Mouse (Mus musculus) embryo, embryonic 9.5 days (tissue): ENCODE results near the gene Spred2.

Source experiments
- DNase-seq: peaks from one replicate; pipeline ENCODE4 v3.0.0-alpha.2; 2017; ENCODE audit errors: extremely low spot score

Gene Spred2

GRCm38 (mm10) chr11:19953919-19954318 is 29.7 kb downstream of the Spred2 start:
- DNase-seq = no peak

- no peak for DNase-seq
These were observed 30.9 kb downstream of the Spred2 start for GRCm38 (mm10) chr11:19955069-19955468.

DNA sequence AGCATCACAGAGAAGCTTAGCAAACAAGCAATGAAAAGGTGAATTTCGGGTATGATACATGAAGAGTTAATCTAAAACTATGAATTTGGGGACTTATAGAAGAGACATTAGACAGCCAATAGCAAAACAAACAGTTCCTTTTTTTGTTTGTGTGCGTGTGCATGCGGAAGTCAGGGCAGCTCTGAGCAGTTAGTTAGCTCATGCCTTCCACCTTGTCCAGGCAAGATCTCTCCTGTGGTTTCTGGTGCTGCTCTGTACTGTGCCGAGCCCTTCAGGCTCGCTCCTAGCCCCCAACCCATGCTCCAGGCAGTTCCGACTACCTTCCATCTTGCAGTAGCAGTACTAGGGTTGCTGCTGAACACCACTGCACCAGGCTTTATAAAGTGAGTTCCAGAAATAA is 31.5 kb downstream of the Spred2 start:
- no peak for DNase-seq

DNA sequence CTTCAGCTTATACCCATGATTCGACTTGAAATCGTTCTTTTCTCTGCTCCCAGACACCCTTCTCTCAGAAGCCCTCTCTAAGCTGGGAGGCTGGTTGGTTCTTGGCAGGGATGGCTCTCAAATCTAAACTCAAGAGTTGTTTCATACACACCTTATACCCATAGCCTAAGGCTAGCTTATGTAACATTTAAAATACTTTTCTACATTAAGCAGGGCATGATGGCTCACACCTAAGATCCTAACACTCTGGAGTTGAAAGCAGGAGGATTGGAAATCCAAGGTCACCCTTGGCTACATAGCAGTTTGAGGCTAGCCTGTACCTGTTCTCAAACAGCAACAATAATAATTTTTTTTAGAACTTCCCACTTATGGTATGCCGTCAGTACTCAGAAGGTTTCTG is 34.8 kb downstream of the Spred2 start:
- DNase-seq = no peak

DNA sequence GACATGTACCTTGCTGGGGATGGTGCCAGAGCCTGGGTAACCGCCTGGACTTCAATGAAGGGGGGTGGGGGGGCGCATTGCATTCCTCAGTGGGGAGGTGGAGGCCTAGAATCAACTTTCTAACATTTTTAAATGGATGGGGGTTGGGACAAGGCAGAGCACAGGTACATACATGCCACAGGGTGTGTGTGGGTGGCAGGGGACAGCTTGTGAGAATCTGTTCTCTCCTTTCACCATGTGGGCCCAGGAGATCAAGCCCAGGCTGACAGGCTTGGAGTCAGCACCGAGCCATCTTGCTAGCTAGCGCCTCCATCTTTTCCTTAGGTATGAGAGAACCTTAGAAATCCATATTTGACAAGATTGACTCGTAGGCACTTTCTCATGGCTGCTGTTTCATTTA is 35.7 kb downstream of the Spred2 start:
- DNase-seq = no peak

GRCm38 (mm10) chr11:19960541-19960940 is 36.4 kb downstream of the Spred2 start:
- no peak for DNase-seq

GRCm38 (mm10) chr11:19961088-19961487 is 36.9 kb downstream of the Spred2 start:
- DNase-seq = no peak

DNA sequence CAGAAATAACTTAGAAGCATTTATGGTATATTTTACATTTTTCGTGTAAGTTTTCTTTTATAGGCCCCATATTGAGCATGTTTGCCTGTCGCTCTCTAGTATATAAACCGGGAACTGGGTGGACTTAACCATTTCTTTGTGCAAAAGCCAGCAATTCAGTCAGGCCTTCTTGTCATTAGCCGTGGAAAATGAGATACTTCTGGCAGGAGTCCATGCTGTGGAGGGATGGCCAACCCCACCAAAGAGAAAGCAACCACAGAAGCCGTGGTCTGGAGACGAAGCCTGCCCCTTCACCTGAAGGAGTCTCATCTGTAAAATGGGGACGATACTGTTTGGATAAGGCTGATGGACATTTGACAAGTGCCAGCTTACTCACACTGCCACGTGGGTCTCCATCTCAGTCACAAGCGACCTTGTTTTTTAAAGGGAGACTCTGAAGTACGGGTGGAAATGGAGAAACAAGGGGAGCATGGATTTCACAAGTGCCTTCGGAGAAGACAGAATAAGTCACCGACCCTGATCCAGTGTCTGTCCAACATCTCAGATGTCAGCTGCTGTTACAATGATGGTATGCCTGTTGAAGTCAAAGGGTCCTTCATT is 37.7 kb downstream of the Spred2 start:
- no peak for DNase-seq

GRCm38 (mm10) chr11:19962796-19963195 is 38.6 kb downstream of the Spred2 start:
- no peak for DNase-seq

DNA sequence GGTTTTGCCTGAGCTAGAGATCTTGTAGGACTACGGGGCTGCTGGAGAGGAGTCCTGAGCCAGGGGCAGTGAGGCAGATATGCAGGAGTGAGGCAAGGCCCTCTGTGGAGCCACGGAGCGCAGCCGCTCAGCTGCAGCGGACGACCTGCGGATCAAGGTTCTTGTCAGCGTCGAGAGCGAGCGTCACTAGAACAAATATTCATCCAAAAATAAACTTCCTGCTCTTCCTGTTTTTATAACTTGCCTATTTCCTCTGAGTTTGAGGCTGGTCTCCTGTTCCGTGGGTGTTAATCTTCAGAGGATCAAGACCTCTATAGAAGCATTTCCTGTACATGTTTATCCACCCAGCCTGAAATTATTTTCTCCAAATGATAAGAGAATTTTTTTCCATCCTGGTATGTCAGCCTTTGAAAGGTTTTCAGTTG is 39.6 kb downstream of the Spred2 start:
- DNase-seq = no peak

DNA sequence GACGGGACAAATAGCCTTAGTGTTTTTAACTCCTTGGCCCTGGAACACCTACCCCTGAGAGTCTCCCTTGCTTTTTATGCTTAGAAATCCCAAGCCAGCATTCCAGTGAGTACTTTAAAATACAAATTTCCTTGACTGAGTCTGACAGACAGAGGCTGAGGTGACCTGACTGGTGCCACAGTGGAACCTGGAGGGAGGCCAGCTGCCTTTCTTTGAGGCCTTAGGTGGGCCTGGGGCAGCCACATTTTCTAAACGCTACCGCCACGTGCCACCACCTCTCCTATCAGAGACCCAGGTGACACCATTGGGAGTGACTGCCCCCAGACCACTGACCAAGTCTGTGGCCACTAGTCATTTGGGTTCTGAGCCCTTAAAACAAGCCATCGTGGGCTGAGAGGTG is 40.2 kb downstream of the Spred2 start:
- DNase-seq = no peak

DNA sequence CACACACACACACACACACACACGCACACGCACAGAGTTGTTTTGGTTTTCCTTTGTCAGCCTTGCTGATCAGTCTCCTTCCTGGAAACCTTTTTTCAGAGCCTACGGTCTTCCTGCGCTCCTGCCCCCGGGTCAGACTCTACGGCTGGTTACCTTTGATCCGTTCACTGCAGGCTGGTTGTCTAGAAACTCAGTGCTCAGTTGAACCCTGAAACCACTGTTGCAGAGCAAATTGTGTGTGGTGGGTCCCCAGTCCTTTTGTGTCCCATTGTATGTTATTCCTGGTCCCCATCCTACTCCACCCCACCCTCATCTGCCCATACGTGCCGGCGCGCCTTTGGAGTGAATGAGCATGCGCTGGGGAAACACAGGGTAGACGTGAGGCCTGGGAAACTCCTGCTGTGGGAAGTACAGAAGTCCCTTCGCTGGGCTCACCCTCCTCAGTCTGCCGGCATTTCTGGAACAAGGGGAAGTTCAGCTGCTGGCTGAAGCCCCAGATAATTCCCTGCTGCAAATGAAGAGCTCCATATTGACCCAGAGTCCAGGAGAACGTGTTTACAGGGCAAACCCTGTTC is 40.9 kb downstream of the Spred2 start:
- no peak for DNase-seq

GRCm38 (mm10) chr11:19965664-19966063 is 41.5 kb downstream of the Spred2 start:
- no peak for DNase-seq

DNA sequence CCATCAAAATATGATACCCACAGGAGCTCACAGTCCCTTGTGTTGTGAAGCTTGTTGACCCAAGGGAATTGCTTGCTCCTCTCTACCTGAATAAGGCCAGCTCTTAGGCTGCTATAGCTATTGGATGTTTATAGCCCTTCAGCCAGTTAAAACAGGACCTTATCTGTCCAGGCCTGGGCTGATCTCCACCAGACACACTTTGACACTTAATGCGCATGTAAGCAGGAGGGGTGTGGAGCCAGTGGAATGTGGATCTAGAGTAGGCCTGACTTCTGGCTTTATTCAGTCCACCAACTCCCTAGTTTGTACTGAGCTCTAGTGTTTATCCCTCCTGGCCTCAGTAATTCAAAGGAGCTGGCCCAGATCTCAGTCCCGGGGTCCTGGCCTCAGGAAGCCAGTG is 42.1 kb downstream of the Spred2 start:
- DNase-seq = no peak

DNA sequence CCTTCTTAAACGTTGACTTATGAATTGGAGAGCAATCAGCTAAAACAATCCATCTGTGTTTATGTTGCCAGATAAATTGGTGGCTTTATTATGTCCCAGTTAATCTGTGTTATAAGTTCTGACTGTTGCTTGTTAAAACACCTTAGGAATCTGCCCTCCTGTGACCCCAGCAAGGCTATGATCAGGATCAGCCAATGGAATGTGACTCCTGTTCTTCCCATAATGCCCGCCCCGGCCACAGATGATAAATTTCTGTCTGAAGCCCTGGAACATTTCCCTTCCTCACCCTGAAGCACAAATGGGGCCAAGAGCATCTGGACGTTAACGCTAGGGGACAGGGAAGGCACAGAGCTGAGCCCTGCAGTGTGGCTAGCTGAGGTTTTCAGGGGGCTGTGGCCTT is 45.4 kb downstream of the Spred2 start:
- no peak for DNase-seq

DNA sequence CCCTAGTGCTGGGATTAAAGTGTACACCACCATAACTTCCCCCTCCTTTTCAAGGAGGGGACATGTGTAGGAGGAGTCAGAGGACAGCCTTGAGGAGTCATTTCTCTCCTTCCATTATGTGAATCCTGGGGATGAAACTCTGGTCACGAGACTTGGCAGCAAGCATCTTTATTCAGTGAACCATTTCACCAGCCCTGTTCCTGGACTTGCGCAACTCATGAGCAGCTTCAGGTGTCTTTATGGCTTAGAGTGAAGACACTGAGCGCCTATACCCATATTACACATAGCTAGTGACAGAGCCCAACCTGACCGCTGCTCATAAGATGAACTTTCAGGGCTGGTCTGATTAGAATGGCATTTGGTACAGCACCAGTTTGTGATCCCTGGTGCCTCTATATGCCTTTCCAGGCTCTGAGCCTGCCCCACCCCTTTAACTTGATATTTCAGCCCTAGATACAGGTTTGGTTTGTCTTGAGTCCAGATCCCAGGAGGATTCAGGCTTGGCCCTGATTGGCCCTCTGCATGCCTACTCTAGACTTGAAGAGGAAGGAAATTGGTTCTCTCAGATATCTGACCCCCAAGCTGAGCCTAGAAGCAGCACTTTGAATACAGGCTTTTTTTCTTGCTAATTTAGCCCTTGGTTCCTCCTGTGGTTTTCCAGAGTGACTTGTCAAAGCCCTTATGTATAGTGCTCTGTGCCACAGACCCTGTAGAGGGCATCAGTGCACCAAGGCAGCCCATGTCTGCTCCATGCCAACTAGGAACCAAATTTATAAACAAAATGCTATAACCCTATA is 48.0 kb downstream of the Spred2 start:
- no peak for DNase-seq

DNA sequence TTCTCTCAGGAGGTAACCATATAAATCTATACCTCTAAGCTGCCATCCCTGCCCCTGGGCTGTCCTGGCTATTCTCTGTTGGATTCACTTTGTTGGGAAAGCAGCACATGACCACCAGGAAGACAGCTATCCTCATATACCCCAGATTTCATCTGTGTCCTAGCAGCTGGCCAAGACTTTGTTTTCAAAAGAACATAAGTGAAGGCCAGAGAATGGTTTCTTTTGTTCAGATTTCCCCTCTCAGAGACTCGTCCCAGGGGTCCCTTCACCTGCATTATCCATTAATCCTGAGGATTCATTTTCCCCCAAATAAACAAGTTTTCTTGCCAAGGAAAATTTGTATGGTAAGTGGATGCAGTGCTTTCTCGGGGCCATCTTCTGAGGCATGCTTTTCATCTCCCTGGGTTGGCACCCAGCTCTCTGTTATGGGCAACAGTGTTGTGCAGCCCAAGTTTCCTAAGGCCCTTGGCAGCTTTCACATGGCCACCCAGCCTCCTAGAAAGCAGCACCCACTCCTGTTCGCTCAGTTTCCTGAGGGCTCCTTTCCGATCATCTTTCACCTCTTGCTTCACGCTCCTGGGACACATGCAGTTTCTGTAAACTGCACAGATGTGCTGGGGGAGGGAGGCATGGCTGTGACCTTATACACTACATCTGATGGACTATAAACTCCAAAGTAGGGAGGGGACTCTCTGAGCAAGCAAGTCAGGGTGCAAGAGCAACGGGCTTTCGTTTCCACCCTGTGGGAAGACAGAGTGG is 49.0 kb downstream of the Spred2 start:
- no peak for DNase-seq

GRCm38 (mm10) chr11:19976032-19976431 is 51.9 kb downstream of the Spred2 start:
- DNase-seq = no peak

GRCm38 (mm10) chr11:19977687-19978086 is 53.5 kb downstream of the Spred2 start:
- DNase-seq = no peak

- no peak for DNase-seq
These were observed 55.2 kb downstream of the Spred2 start for GRCm38 (mm10) chr11:19979338-19979737.

GRCm38 (mm10) chr11:19982113-19982512 is 57.9 kb downstream of the Spred2 start:
- no peak for DNase-seq

DNA sequence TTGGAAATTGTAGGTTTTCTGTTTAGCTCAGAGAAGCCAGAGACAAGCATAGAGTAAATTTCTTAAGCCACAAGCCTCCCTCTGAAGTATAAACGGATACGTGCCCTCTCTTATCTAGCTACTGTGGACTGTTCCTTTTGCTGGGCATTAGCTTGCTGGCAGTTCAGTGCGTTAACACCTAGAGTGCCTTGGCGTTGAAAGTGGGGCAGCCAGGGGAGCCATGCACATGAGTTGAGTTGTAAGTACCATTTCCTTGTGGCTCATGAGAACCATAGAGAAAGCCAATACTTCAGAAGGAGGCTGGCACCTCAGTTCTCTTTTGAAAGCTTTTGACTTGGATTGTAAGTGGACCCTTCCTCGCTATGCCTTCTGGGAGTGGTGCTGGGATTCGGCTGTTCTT is 58.6 kb downstream of the Spred2 start:
- no peak for DNase-seq
